ENCODE assay signal across 13 mouse cellular contexts in genomic region chr12:79794802-79795201, GRCm38 (mm10).
"Had no signal": no experiment of that assay in that cellular context is flagged by ENCODE, and none has a peak within 500 bp of the region (broad histone marks: within the 10 kb centered on the region; RNA-seq: fewer than 3 reads in every experiment).

No protein-coding gene starts in this region.

- DNase-seq: kidney, adult 9 months; kidney, postnatal 14 days; layer of hippocampus, adult 9-11 months; liver; liver, embryonic 13.5 days; lung, adult 2 months; lung, postnatal 14 days; lung, postnatal 4 days; midbrain, embryonic 14.5 days; right cerebral cortex, adult 18-20 months; right cerebral cortex, postnatal 14 days; spleen, adult 18-20 months; thymus, postnatal 36 days had no signal
